Mouse (Mus musculus) ZHBTc4 (cell line): ENCODE data around the gene Lmf1.
A peak's percentile ranks its signal among the peaks of the same experiment; 100 is the strongest.

ENCODE experiments used
- DNase-seq: peaks from one replicate; pipeline ENCODE4 v3.0.0-alpha.2; 2011; ENCODE audit warnings: low read depth, low spot score

The Lmf1 gene

GRCm38 (mm10) chr17:25578920-25579319 lies at the start of gene Lmf1:
Gene Lmf1, plus strand, starts transcription at chr17:25579085.
- peak; percentile 99 for DNase-seq

- no peak for DNase-seq
These were observed 48.4 kb upstream of the Lmf1 start for GRCm38 (mm10) chr17:25530357-25531022.

- DNase-seq: no peak
These were observed 39.7 kb upstream of the Lmf1 start for GRCm38 (mm10) chr17:25538945-25539875.

- DNase-seq: no peak
These were observed 38.2 kb upstream of the Lmf1 start for GRCm38 (mm10) chr17:25540731-25541130.

GRCm38 (mm10) chr17:25541768-25542167 lies 37.1 kb upstream of the Lmf1 start:
- no peak for DNase-seq

GRCm38 (mm10) chr17:25547026-25547425 lies 31.9 kb upstream of the Lmf1 start:
- peak; percentile 57 for DNase-seq

- no peak for DNase-seq
These were observed 28.9 kb upstream of the Lmf1 start for GRCm38 (mm10) chr17:25550020-25550419.

GRCm38 (mm10) chr17:25551313-25551712 lies 27.6 kb upstream of the Lmf1 start:
- no peak for DNase-seq

- no peak for DNase-seq
These were observed 23.7 kb upstream of the Lmf1 start for GRCm38 (mm10) chr17:25555159-25555558.

- DNase-seq: peak; percentile 47
These were observed 22.9 kb upstream of the Lmf1 start for GRCm38 (mm10) chr17:25555666-25556629.

GRCm38 (mm10) chr17:25556630-25557354 lies 22.1 kb upstream of the Lmf1 start:
- DNase-seq: peak; percentile 35

GRCm38 (mm10) chr17:25559634-25560033 lies 19.3 kb upstream of the Lmf1 start:
- no peak for DNase-seq

GRCm38 (mm10) chr17:25560554-25561222 lies 18.2 kb upstream of the Lmf1 start:
- DNase-seq: no peak

GRCm38 (mm10) chr17:25561223-25562028 lies 17.5 kb upstream of the Lmf1 start:
- DNase-seq: no peak

GRCm38 (mm10) chr17:25564481-25564880 lies 14.4 kb upstream of the Lmf1 start:
- DNase-seq: no peak

- no peak for DNase-seq
These were observed 13.6 kb upstream of the Lmf1 start for GRCm38 (mm10) chr17:25565244-25565643.

- no peak for DNase-seq
These were observed 12.9 kb upstream of the Lmf1 start for GRCm38 (mm10) chr17:25565860-25566600.

- no peak for DNase-seq
These were observed 11.6 kb upstream of the Lmf1 start for GRCm38 (mm10) chr17:25567261-25567660.

GRCm38 (mm10) chr17:25567745-25568144 lies 11.1 kb upstream of the Lmf1 start:
- peak; percentile 87 for DNase-seq
